Mouse (Mus musculus): ENCODE data around the gene Col26a1. TPM values are rescaled to one million over a fixed set of nuclear protein-coding genes. Genes with fewer than 3 reads are reported as not detected.

Gene Col26a1
- total and polyA plus RNA-seq, 3 experiments: 0.72 TPM; not detected in 2

DNA sequence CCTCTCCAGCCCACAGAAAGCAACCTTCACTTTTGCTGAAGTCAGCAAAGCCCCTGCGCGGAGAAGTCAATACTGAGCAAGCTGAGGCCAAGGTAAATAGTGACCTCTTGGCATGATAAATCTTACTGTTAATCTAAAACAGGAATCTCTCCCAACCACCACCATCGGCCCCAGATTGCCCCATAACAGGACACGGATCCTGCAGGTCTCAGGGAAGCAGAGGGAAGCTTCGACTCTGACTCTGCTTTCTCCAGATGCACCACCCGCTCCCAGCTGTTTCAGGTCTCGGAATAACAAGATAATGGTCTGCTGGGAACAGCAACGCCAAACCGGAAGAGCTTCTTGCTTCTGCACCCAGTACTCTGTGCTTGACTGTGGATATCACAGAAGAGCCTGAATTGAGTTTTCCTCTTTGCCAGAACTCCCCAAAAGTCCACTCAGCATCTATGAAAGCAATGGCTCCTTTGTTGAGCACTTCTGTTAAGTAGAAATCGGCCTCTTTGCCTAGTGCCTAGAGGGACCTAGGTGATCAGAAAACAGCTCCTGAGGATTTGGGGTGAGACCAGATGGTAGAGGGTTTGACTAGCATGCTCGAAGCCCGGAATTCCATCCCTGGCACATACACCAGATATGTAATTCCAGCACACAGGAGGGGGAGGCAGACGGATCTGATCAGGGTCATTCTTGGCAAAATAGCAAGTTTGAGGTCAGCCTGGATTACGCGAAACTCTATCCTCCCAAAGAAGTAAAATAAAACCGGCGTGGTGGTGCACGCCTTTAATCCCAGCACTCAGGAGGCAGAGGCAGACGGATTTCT, 5.7 kb upstream of the Col26a1 start:
- H3K9ac ChIP-seq (ENCODE audit: insufficient read depth, low read depth): no peak overlapping the region
- in situ Hi-C loops (cut with MboI; ENCODE audit: low pct_ligation_motif_present, low pct_unique_long_range_greater_than_20kb, low sequenced_read_pairs): no loop called here
- no peak overlapping the region for H3K4me2 ChIP-seq (ENCODE audit: insufficient read depth, low read depth, poor library complexity, severe bottlenecking)
- H3K36me3 ChIP-seq (replicated peaks in 1 of 2; ENCODE audit: control insufficient read depth in 1 of 2, insufficient read depth in 1 of 2, low read length in 1 of 2): no peaks in the 10 kb centered on the region
- H3K4me1 ChIP-seq (ENCODE audit: control insufficient read depth in 1 of 2, insufficient read depth in 2 of 2): no peaks in the 10 kb centered on the region
- peaks cover 72% of the 10 kb centered on the region for H3K27me3 ChIP-seq (replicated peaks)
- peaks cover 4% of the 10 kb centered on the region for H3K9me3 ChIP-seq (replicated peaks; ENCODE audit: low read length)
- dilution Hi-C loops (cut with MboI; ENCODE audit: extremely low pct_ligation_motif_present, extremely low pct_unique_long_range_greater_than_20kb, low sequenced_read_pairs): no loop called here
- no peak for DNase-seq (ENCODE audit: extremely low read depth)
- no peak overlapping the region for H3K4me3 ChIP-seq (replicated peaks in 1 of 3; ENCODE audit: low read depth in 2 of 3, low read length in 2 of 3, poor library complexity in 1 of 3)
- TF ChIP-seq PAX5 (IDR thresholded peaks at IDR 0.05; ENCODE audit: low read length) (no peak), MAFK (IDR thresholded peaks at IDR 0.05; ENCODE audit: insufficient replicate concordance, low read length) (peak; percentile 37; the same call in 1 of the 2 replicates), USF2 (conservative IDR thresholded peaks at IDR 0.05; ENCODE audit: low read depth, low read length) (no peak)
- no peak overlapping the region for H3K27ac ChIP-seq (ENCODE audit: insufficient read depth, low read depth)
- no peaks in the 10 kb centered on the region for H3K79me2 ChIP-seq (replicated peaks; ENCODE audit: control insufficient read depth, extremely low read depth, insufficient read depth, poor library complexity, severe bottlenecking)

DNA sequence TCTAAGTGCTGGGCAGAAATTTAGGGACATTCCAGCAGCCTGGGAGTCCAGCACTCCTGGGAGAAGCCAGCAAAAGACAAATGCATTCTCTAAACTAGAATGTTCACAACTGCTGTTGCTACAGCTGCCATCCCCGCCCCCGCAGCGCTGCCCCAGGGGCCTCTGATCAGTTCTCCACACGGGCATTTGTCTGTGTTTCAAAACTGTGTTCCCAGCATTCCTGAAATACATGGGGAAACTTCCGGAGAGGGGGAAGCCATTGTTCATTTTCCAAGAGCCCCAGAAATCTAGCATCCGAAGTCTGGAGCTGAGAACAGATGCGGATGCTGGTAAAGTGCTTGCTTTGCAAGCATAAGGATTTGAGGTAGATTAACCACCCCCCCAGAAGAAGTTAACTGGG, 3.9 kb upstream of the Col26a1 start:
- H3K79me2 ChIP-seq (replicated peaks; ENCODE audit: control insufficient read depth, extremely low read depth, insufficient read depth, poor library complexity, severe bottlenecking): no peaks in the 10 kb centered on the region
- no peak overlapping the region for H3K4me3 ChIP-seq (replicated peaks in 1 of 3; ENCODE audit: low read depth in 2 of 3, low read length in 2 of 3, poor library complexity in 1 of 3)
- H3K27me3 ChIP-seq (replicated peaks): peaks cover 81% of the 10 kb centered on the region
- no peak for DNase-seq (ENCODE audit: extremely low read depth)
- H3K4me2 ChIP-seq (ENCODE audit: insufficient read depth, low read depth, poor library complexity, severe bottlenecking): no peak overlapping the region
- H3K4me1 ChIP-seq (ENCODE audit: control insufficient read depth in 1 of 2, insufficient read depth in 2 of 2): no peaks in the 10 kb centered on the region
- no peaks in the 10 kb centered on the region for H3K36me3 ChIP-seq (replicated peaks in 1 of 2; ENCODE audit: control insufficient read depth in 1 of 2, insufficient read depth in 1 of 2, low read length in 1 of 2)
- in situ Hi-C loops (cut with MboI; ENCODE audit: low pct_ligation_motif_present, low pct_unique_long_range_greater_than_20kb, low sequenced_read_pairs): no loop called here
- dilution Hi-C loops (cut with MboI; ENCODE audit: extremely low pct_ligation_motif_present, extremely low pct_unique_long_range_greater_than_20kb, low sequenced_read_pairs): no loop called here
- H3K9ac ChIP-seq (ENCODE audit: insufficient read depth, low read depth): no peak overlapping the region
- TF ChIP-seq ZNF384 (IDR thresholded peaks at IDR 0.05; ENCODE audit: low read depth, low read length) (no peak), CHD1 (IDR thresholded peaks at IDR 0.05; ENCODE audit: low read depth, low read length) (no peak), PAX5 (IDR thresholded peaks at IDR 0.05; ENCODE audit: low read length) (no peak), EP300 (IDR thresholded peaks at IDR 0.05; ENCODE audit: low read length) (no peak), ZMIZ1 (IDR thresholded peaks at IDR 0.05; ENCODE audit: low read depth, low read length) (no peak), CTCF (conservative IDR thresholded peaks at IDR 0.05 in 1 of 2, IDR thresholded peaks at IDR 0.05 in 1 of 2; ENCODE audit: low read depth in 2 of 2, low read length in 2 of 2) (no peak), USF1 (IDR thresholded peaks at IDR 0.05; ENCODE audit: low read depth, low read length) (no peak), RAD21 (IDR thresholded peaks at IDR 0.05; ENCODE audit: low read depth, low read length) (no peak)
- no peak overlapping the region for H3K27ac ChIP-seq (ENCODE audit: insufficient read depth, low read depth)
- H3K9me3 ChIP-seq (replicated peaks; ENCODE audit: low read length): peaks cover 9% of the 10 kb centered on the region

DNA sequence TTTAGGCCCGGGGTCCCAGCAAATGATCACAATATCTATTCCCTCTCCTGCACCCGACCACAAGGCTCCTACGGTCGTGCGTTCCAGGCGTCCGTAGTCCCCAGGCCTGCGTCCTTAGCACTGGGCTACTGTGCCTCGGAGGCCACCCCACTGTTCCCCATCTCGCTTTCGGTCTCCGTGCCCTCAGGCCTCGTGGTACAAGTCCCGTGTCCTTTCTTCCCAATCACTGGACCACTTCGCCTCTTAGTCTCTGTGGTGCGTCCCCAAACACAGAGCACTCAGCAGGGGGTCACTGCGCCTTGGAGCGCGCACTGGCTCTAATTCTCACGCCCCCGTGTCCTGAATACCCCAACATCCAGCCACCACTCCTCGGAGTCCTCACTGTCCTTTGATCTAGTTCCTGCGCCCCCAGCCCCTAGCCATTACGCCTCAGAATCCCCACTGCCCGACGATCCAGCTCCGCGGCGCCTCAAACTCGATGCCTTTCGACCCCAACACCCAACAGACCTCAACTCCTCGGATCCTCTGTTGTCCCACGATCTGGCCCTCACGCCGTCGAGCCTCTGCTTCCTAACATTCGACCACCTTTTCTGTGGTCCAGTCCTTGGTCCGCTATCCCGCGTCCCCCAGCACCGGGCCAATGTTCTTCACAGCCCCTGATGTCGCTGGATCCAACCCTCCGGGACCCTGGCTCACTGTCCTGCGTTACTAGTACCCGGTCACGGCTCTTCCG, 788 bp downstream of the Col26a1 start:
- Histone ChIP-seq H3K4me1 (ENCODE audit: control insufficient read depth in 1 of 2, insufficient read depth in 2 of 2) (no peaks in the 10 kb centered on the region), H3K4me2 (ENCODE audit: insufficient read depth, low read depth, poor library complexity, severe bottlenecking) (no peak overlapping the region), H3K9ac (ENCODE audit: insufficient read depth, low read depth) (no peak overlapping the region), H3K79me2 (replicated peaks; ENCODE audit: control insufficient read depth, extremely low read depth, insufficient read depth, poor library complexity, severe bottlenecking) (no peaks in the 10 kb centered on the region), H3K4me3 (replicated peaks in 1 of 3; ENCODE audit: low read depth in 2 of 3, low read length in 2 of 3, poor library complexity in 1 of 3) (no peak overlapping the region), H3K27me3 (replicated peaks) (peaks cover 85% of the 10 kb centered on the region), H3K9me3 (replicated peaks; ENCODE audit: low read length) (peaks cover 6% of the 10 kb centered on the region), H3K36me3 (replicated peaks in 1 of 2; ENCODE audit: control insufficient read depth in 1 of 2, insufficient read depth in 1 of 2, low read length in 1 of 2) (no peaks in the 10 kb centered on the region), H3K27ac (ENCODE audit: insufficient read depth, low read depth) (no peak overlapping the region)
- no peak for DNase-seq (ENCODE audit: extremely low read depth)
- TF ChIP-seq ZNF384 (IDR thresholded peaks at IDR 0.05; ENCODE audit: low read depth, low read length): no peak
- no peak for TF ChIP-seq E2F4 (IDR thresholded peaks at IDR 0.05; ENCODE audit: insufficient replicate concordance, low read depth, low read length)
- no peak for TF ChIP-seq ELF1 (IDR thresholded peaks at IDR 0.05; ENCODE audit: low read depth, low read length)
- TF ChIP-seq UBTF (IDR thresholded peaks at IDR 0.05; ENCODE audit: low read depth, low read length): no peak
- TF ChIP-seq IRF4 (IDR thresholded peaks at IDR 0.05; ENCODE audit: low read depth, low read length): no peak
- no peak for TF ChIP-seq JUN (IDR thresholded peaks at IDR 0.05; ENCODE audit: insufficient read depth, low read depth, low read length)
- no peak for TF ChIP-seq RAD21 (IDR thresholded peaks at IDR 0.05; ENCODE audit: low read depth, low read length)
- no peak for TF ChIP-seq MAZ (IDR thresholded peaks at IDR 0.05; ENCODE audit: low read depth, low read length)
- in situ Hi-C loops (cut with MboI; ENCODE audit: low pct_ligation_motif_present, low pct_unique_long_range_greater_than_20kb, low sequenced_read_pairs): loop anchor here (5.0 kb wide), 1 partner anchor 90 kb away; no protein-coding TSS in a partner anchor
- dilution Hi-C loops (cut with MboI; ENCODE audit: extremely low pct_ligation_motif_present, extremely low pct_unique_long_range_greater_than_20kb, low sequenced_read_pairs): no loop called here
